Mouse (Mus musculus) cerebellum, adult 11 months (tissue): Measurements from ENCODE around the gene Pcdh7.
"Not testable (repeated sequence)": the region's sequence is repeated elsewhere in the genome, so short reads cannot be mapped to it uniquely, and the experiment has no call there.

Source experiments
- DNase-seq: peaks from one replicate; pipeline ENCODE4 v3.0.0; 2022

Pcdh7 gene

GRCm38 (mm10) chr5:57717906-57718875, at the start of gene Pcdh7:
Gene Pcdh7, plus strand, starts transcription at chr5:57717967.
- DNase-seq = peak; percentile 9

GRCm38 (mm10) chr5:57676970-57677369, 40.8 kb upstream of the Pcdh7 start:
- DNase-seq = not testable (repeated sequence)

- DNase-seq = no peak
These were observed 9.4 kb upstream of the Pcdh7 start for GRCm38 (mm10) chr5:57708396-57708795.

GRCm38 (mm10) chr5:57713980-57714379, 3.8 kb upstream of the Pcdh7 start:
- no peak for DNase-seq

- DNase-seq = peak; percentile 9
These were observed 2.9 kb upstream of the Pcdh7 start for GRCm38 (mm10) chr5:57714621-57715523.

GRCm38 (mm10) chr5:57715524-57716400, 2.0 kb upstream of the Pcdh7 start:
- DNase-seq = peak; percentile 35

GRCm38 (mm10) chr5:57716421-57717237, 1.1 kb upstream of the Pcdh7 start:
- DNase-seq = peak; percentile 4

GRCm38 (mm10) chr5:57717238-57717905, 395 bp upstream of the Pcdh7 start:
- peak; percentile 12 for DNase-seq

- DNase-seq = peak; percentile 11
These were observed 1.3 kb downstream of the Pcdh7 start for GRCm38 (mm10) chr5:57718876-57719593.

GRCm38 (mm10) chr5:57719594-57720185, 1.9 kb downstream of the Pcdh7 start:
- peak; percentile 11 for DNase-seq

GRCm38 (mm10) chr5:57720206-57720880, 2.6 kb downstream of the Pcdh7 start:
- no peak for DNase-seq

GRCm38 (mm10) chr5:57721148-57721712, 3.5 kb downstream of the Pcdh7 start:
- no peak for DNase-seq

- no peak for DNase-seq
These were observed 4.2 kb downstream of the Pcdh7 start for GRCm38 (mm10) chr5:57721927-57722326.

- no peak for DNase-seq
These were observed 15.7 kb downstream of the Pcdh7 start for GRCm38 (mm10) chr5:57733451-57733850.

- DNase-seq = no peak
These were observed 18.0 kb downstream of the Pcdh7 start for GRCm38 (mm10) chr5:57735723-57736122.

GRCm38 (mm10) chr5:57742924-57743323, 25.2 kb downstream of the Pcdh7 start:
- peak; percentile 7 for DNase-seq

GRCm38 (mm10) chr5:57743956-57744661, 26.3 kb downstream of the Pcdh7 start:
- no peak for DNase-seq

- no peak for DNase-seq
These were observed 28.1 kb downstream of the Pcdh7 start for GRCm38 (mm10) chr5:57745879-57746278.
